Mouse (Mus musculus) testis, adult 10 weeks (tissue): ENCODE results near the gene Rab33a. TPM values are rescaled to one million over a fixed set of nuclear protein-coding genes. Genes with fewer than 3 reads are reported as not detected.

ENCODE experiments used
- polyA plus RNA-seq: library from polyadenylated mRNA; stranded (reverse); fragments of 350-450 nt; fragmentation: Illumina TruSeq; extraction: RNeasy Lipid Tissue Mini Kit (QIAGEN cat#74804); gene quantifications from one replicate; pipeline ENCODE4 v1.2.3, GENCODE M21; 2014; ENCODE audit warnings: low read depth, low replicate concordance

Gene Rab33a
- polyA plus RNA-seq = not detected

GRCm38 (mm10) chrX:48518808-48519548 is at the start of gene Rab33a:
TSS of gene Rab33a (plus strand) at chrX:48519285.

DNA sequence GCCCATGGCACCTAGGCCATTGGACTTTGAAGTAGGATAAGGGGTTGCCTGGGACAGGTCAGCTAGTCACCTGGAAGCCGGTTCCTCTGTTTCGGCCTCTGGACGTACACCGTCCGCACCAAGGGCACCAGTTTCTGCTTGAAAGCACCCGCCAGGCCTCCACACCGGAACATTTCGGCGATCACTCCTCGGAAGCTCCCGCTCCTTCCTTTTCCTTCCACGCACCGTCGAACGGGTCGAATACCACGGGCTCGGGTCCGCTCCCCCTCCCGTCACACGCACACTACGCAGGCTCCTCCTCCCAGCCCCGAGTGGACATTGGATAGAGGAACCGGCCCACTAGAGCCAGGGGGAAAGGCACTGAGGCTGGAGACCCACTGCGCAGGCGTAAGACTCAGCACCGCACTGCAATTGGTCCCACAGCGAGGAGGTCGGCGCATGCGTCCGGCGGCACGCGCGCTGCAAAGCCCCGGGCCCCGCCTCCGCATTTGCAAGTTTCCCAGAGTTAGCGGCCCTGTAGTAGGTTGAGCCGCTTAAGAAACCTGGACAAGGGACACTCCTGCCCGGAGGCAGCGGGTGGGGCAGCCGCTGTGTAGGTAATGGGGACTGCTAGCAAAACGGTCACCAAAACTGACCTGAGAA is 5.8 kb upstream of the Rab33a start, which contains the start of gene Aifm1:
Aifm1 (minus strand) TSS at position 398 of the 642 bp plus-strand sequence.

Other genes with a start within 250 kb of the Rab33a start
- gene Bcorl1, start 177.9 kb upstream of the Rab33a start, polyA plus RNA-seq = 1.5 TPM
- 2.5 TPM for gene Elf4, start 56.2 kb upstream of the Rab33a start, polyA plus RNA-seq
- 15.4 TPM for gene Aifm1, start 5.7 kb upstream of the Rab33a start, polyA plus RNA-seq
- gene Zfp280c, start 75.2 kb downstream of the Rab33a start, polyA plus RNA-seq = 25.9 TPM
- 13.9 TPM for gene Slc25a14, start 104.1 kb downstream of the Rab33a start, polyA plus RNA-seq
- not detected for gene Gpr119, start 155.2 kb downstream of the Rab33a start, polyA plus RNA-seq
- 6.0 TPM for gene Rbmx2, start 175.7 kb downstream of the Rab33a start, polyA plus RNA-seq